Comparison of ENCODE assay signal across 18 mouse cellular contexts in genomic region chr9:22355919-22356318, GRCm38 (mm10).
"Had no signal": no experiment of that assay in that cellular context is flagged by ENCODE, and none has a peak within 500 bp of the region (broad histone marks: within the 10 kb centered on the region; RNA-seq: fewer than 3 reads in every experiment).

No protein-coding gene starts in this region.

- H3K4me3 ChIP-seq: layer of hippocampus, adult 2 months; limb, embryonic 10.5 days; limb, embryonic 13.5 days; liver, embryonic 12.5 days; liver, embryonic 15.5 days; lung, embryonic 15.5 days had no signal

- H3K4me2 ChIP-seq: limb, embryonic 13.5 days; liver, embryonic 12.5 days; liver, embryonic 15.5 days; lung, embryonic 15.5 days; midbrain, embryonic 11.5 days had no signal

- H3K9ac ChIP-seq: limb, embryonic 13.5 days; liver, embryonic 12.5 days; liver, embryonic 15.5 days; lung, embryonic 15.5 days had no signal

- ATAC-seq: liver, embryonic 12.5 days had no signal

- DNase-seq: kidney, postnatal 25 days; layer of hippocampus, adult 9-11 months; liver; lung, adult 18-20 months; lung, postnatal 14 days; lung, postnatal 4 days; midbrain, embryonic 14.5 days; thymus, adult 2 months; thymus, postnatal 14 days; thymus, postnatal 4 days had no signal

- H3K9me3 ChIP-seq: limb, embryonic 10.5 days; limb, embryonic 13.5 days; liver, embryonic 12.5 days; liver, embryonic 15.5 days; lung, embryonic 15.5 days had no signal

- H3K27me3 ChIP-seq: limb, embryonic 13.5 days; liver, embryonic 12.5 days; liver, embryonic 15.5 days; lung, embryonic 15.5 days had no signal

- H3K4me1 ChIP-seq: limb, embryonic 10.5 days; limb, embryonic 13.5 days; liver, embryonic 12.5 days; liver, embryonic 15.5 days; lung, embryonic 15.5 days had no signal

- H3K27ac ChIP-seq: kidney, postnatal 0 days; layer of hippocampus, adult 2 months; limb, embryonic 10.5 days; limb, embryonic 13.5 days; liver, embryonic 12.5 days; liver, embryonic 15.5 days; lung, embryonic 15.5 days had no signal
